Mouse (Mus musculus): Measurements from ENCODE around the gene Thegl.
"Not testable (repeated sequence)": the region's sequence is repeated elsewhere in the genome, so short reads cannot be mapped to it uniquely, and the experiment has no call there.

GRCm38 (mm10) chr5:76971115-76971514 lies 44.7 kb upstream of the Thegl start:
- not testable (repeated sequence) for TF ChIP-seq GATA1 (IDR thresholded peaks at IDR 0.05; ENCODE audit: borderline replicate concordance, low read length); FLI1 (IDR thresholded peaks at IDR 0.05; ENCODE audit: low read length)

All from megakaryocyte, embryonic 14.5 days (primary cell).